Mouse (Mus musculus): Measurements from ENCODE around the gene Wdr83. TPM values are rescaled to one million over a fixed set of nuclear protein-coding genes. Genes with fewer than 3 reads are reported as not detected.
A peak's percentile ranks its signal among the peaks of the same experiment; 100 is the strongest.
"Not testable (repeated sequence)": the region's sequence is repeated elsewhere in the genome, so short reads cannot be mapped to it uniquely, and the experiment has no call there.

Gene Wdr83
- total RNA-seq (2021) = 10 to 100 TPM; 33.3 to 34.2 TPM

DNA sequence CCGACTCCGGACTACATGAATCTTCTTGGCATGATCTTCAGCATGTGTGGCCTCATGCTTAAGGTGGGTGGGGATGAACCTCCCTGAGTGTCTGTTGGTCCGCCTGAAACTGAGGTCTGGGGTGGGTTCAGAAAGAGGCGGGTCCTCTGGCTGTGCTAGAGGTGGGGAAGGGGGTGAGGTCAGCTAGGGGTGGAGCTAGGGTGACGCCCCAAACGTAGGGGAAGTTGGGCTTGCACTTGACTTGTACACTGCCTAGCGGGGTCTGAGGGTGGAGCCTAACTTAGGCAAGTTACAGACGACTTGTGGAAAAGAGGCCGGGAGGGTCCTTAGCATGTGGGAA lies at the start of gene Wdr83:
Wdr83 (minus strand) TSS at position 91 of the 340 bp plus-strand sequence.
- peak in 1 of 2 experiments; percentile 33 for DNase-seq
- intact Hi-C loops (cut with DNase I) = loop anchor here (10.0 kb wide), 2 partner anchors 214 to 324 kb away; partner anchors contain the start of genes Orc6 and Vps35

DNA sequence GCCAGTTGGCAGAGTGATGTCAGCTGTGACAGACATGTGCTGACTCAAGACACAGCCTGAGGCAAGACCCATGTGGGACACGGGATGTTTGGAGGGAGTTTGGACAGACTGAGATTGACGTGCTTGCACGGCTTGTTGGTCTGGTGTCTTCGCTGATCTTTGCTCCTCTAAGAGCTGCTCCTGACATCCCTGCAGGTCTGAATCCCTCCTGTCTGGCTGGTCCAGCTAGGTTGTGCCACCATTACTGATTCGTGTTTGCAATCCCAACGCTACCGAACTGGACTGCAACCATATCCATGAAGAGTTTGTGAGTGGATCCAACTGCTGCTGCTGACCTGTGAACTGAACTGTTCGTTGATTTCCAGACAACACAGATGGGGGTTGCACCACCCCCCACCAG lies 42.6 kb upstream of the Wdr83 start:
- intact Hi-C loops (cut with DNase I) = no loop called here
- no peak for DNase-seq

DNA sequence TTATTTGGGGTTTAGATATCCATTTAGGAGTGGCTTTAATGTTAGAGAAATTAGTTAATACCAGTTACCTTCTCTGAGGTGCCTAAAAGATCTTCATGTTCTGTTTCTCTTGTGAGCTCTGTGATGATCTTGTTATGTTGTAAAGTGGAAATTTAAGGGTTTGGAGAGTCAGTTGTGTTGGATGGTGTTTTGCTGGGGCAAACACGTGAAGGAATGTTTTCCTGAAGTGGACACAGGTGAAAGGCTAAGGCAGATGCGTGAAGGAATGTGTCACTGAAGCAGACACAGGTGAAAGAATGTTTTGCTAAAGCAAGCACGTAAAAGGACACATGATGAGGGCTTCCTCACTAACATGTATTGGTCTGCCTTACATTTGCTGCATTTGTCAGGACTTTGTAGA lies 41.9 kb upstream of the Wdr83 start, which contains the start of gene Zfp791:
Zfp791 (minus strand) TSS at position 101 of the 400 bp plus-strand sequence.
- intact Hi-C loops (cut with DNase I) = no loop called here
- DNase-seq = no peak

DNA sequence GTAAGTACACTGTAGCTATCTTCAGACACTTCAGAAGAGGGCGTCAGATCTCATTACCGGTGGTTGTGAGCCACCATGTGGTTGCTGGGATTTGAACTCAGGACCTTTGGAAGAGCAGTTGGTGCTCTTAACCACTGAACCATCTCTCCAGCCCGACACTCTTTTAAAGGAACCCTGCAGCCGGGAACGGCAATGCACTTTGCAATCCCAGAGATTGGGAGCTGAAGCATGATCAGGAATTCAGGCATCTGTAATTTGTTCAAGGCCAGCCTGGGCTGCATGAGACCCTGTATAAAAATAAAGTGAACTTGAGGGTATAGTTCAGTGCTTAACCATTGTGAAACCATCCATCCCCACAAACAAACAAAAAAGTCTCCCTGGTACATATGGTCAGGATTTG lies 39.1 kb upstream of the Wdr83 start:
- DNase-seq; intact Hi-C loops (cut with DNase I): not testable (repeated sequence)

DNA sequence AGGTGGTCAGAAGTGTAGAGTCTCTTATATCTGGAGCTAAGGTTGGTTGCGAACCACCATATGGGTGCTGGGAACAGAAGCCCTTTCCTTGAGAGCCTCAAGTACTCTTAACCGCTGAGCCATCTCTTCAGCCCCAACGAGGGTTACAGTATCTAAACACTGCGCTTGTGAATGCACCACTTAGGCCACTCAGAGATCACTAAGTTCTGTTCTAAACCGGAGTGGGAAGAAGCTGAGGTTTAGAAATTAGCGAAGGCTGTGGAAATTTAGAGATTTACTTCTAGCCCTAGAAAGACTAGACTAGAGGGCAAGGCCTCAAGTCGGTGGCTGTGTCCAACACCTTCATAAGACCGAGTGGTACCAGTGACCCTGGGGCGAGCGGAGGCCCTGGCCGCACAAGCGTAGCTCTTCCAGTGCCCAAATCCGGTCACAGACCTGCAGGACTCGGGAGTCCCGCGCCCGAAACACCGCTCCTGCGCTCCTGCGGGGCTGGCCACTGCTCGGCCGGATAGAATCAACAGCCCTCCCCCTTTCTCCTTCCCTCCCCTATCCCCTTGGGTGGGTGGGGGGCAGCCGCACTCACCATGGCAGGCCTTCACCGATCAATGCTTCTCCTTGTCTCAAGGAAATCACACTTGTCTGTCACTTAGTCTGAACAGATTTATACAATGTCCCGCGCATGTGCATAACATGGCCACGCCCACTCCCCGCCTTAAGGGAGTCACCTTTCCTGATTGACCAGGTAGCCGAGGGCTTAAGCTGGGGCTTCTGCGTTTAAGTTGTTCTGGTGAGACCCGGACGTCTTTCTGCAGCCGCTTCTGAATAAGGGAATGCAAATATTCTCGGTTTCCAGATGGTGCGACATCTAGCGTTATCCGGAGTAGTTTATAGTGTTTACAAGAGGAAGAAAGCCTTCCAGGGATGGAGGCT lies 38.2 kb upstream of the Wdr83 start:
- intact Hi-C loops (cut with DNase I) = loop anchor here (2.0 kb wide), 1 partner anchor 43 kb away; no protein-coding TSS in a partner anchor
- DNase-seq = peak; percentile 81 to 84

DNA sequence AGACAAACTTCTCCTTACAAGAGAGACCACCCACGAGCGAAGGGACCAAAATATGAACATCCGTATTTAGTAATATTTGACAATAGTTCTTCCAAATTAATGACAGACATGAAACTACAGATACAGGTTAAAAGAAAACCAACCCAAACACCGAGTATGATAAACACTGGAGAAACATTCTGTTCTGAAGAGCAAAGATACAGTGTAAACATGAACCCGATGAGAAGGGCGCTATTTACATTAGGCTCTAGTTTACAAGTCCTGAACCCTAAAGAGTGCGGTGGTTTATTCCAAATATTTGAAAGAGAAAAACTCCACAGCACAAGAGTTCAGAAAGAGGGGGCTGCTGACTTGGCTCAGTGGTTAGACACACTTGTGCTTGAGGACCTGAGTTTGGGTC lies 35.9 kb upstream of the Wdr83 start:
- intact Hi-C loops (cut with DNase I) = no loop called here
- DNase-seq = no peak

DNA sequence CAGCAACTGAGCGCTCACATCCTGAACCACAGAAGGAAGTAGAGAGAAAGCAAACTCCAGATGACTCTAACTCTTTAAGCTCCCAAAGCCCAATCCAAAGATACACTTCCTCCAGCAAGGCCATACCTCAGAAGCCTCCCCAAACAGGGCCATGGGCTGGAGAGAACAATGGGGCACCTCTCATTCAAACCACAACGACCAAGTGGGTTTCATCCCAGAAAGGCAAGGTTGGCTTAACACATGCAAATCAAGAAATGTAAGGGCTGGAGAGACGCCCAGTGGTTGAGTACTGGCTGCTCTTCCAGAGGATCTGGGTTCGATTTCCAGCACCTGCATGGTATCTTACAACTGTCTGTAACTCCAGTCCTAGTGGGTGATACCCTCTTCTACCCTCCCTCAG lies 34.4 kb upstream of the Wdr83 start:
- intact Hi-C loops (cut with DNase I) = no loop called here
- DNase-seq = no peak

DNA sequence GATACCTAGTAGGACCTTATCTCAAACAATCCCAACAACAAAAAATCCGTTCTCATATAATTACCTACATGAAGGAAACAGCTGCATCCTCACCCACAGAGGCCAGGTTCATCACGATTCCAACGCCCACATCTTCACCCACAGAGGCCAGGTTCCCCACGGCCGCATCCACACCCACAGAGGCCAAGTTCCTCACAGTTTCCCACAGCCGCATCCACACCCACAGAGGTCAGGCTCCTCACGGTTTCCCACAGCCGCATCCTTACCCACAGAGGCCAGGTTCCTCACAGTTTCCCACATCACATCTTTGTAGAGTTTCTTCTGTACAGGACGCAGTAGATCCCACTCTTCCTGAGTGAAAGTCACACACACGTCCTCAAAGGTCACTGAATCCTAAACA lies 32.1 kb upstream of the Wdr83 start:
- DNase-seq = no peak
- intact Hi-C loops (cut with DNase I) = no loop called here

DNA sequence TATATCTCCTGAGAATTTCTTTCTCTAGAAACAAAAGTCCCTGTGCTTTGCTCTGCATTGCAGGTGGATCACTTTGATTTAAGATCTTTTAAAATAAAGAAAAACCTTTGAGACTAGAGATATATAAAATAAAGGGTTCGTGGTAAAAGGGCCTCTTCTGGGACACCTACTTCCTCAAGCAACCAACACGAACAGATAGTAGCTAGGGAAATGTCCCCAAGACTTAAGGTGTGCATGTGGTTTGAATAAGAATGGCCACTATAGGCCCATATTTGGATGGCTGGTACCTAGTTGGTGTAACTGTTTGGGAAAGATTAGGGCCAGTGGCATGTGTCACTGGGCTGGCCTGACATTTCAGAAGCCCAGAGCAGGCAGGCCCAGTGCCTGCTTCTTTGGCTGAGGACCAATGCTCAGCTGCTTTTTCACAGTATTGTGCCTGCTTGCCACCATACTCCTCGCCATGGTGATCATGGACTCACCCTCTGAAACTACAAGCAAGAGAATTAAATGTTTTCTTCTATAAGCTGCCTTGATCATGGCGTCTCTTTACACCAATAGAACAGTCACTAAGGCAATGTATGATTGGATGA lies 19.1 kb upstream of the Wdr83 start:
- intact Hi-C loops (cut with DNase I) = no loop called here
- no peak for DNase-seq

DNA sequence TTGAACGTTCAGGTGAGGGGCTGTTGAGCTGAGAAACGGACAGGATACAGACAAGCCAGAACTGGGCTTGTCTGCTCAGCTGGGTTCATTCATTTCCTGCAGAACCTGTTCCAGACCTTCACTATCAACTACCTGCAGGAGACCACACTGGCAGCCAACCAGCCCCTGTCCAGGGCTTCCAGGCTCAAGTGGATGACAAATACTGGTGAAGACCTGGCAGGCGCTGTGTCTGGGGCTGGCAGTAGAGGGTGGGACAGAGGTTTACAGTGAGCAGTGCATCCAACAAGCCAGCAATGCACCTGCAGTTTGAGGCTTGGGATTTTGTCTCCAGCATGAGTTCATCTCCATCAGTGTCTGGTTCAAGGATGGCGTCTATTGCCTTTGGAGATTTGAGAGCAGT lies 15.7 kb upstream of the Wdr83 start:
- no peak for DNase-seq
- intact Hi-C loops (cut with DNase I) = no loop called here

DNA sequence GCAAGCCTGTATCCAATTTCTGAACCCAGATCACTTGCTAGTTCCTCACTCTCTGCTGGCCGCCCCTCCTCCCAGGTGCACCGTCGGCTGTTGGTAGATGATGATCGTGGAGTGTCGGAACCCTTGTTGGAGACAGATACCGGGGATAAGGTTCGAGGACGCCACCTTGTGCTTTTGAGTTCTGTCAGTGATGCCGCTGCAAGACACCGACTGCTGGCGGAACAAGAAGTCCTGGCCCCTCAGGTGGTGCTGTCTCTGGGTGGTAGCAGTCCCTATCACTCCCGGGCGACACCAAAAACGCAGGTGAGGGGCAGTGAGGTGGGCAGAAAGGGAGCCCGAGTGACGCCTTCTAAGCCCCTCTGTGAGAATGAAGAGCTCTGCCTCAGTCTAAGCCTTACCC lies 15.1 kb upstream of the Wdr83 start:
- no peak for DNase-seq
- intact Hi-C loops (cut with DNase I) = no loop called here

DNA sequence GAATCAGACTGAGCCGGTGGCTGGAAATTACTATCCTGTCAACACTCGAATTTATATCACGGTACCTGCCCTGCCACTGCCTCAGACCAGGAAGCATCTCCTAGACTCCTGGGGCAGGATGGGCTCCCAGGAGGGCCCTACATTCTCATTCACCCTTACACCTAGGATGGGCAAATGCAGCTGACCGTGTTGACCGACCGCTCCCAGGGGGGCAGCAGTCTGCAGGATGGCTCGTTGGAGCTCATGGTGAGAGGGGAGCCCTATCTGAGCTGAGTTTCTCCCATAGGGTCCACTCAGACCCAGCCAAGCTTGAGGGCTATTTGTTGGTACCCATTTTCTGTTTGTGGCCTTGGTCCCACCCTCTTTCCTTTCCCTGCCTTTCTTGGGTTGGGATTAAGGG lies 14.5 kb upstream of the Wdr83 start:
- intact Hi-C loops (cut with DNase I) = no loop called here
- DNase-seq = no peak

DNA sequence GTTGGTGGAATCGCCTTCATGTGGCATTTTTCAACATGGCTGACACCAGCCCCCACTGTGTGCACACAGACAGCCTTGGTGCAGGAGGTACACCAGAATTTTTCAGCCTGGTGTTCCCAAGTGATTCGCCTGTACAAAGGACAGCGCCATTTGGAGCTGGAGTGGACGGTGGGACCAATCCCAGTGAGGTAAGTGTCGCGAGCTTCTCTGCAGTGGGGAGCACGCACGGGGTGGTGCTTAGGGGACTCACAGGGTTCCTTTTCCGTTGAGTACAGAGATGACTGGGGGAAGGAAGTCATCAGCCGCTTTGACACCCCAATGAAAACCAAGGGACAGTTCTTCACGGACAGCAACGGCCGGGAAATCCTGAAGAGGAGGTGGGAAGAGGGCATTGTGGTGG lies 13.9 kb upstream of the Wdr83 start:
- intact Hi-C loops (cut with DNase I) = no loop called here
- no peak for DNase-seq

DNA sequence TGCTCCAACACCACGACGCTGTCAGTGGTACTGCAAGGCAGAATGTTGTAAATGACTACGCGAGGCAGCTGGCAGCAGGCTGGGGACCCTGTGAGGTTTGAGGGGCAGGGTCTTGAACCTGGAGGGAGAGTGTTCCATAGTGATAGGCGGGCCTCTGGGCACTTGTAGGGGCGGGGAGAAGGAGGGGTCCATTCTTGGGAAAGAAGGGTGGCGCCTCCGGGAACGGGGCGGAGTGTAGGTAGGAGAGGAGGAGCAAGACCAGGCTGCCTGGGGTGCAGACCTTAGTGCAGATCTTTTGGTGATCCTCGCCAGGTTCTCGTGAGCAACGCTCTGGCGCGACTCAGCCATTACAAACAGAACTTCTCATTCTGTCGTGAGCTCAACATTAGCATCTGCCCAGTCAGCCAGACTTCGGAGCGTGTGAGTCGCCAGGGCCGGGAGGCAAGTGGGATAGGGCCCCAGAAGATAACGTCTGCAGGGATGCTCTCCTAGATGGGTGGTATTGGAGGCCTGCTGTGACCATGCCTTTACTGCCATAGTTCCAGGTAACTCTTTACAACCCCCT lies 10.5 kb upstream of the Wdr83 start:
- intact Hi-C loops (cut with DNase I) = no loop called here
- no peak for DNase-seq

DNA sequence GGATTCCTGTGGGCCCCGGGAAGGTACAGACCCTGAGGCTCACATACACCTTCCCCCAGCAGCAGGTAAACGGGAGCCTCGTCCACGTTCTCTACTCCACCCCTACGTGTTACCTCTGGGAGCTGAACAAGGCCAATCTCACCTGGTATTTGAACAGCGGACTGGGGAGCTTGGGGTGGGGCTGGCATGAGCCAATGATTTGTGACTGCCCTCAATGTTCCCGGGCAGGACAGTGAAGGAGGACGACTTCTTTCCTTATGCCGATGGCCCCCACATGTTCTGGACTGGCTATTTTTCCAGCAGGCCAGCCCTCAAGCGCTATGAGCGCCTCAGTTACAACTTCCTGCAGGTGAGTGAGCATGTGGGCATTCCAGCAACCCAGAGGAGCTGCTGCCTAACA lies 9.8 kb upstream of the Wdr83 start:
- DNase-seq = no peak
- intact Hi-C loops (cut with DNase I) = no loop called here

DNA sequence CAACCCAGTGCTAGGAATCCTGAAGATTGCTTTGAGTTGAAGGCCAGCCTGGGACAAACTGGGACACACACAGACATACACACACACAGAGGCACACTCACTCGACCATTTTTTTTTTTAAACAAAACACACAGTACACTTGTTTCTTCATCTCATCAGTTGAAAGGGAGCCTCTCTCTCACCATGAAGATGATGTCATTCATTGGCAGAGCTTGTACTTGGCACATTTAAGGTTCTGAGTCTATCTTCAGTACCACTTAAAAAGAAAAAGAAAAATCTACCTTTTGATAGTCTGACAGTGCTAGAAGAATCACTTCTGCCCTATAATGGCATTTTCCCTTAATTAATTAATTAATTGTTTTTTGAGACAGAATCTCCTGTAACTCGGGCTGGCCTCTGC lies 7.7 kb upstream of the Wdr83 start:
- no peak for DNase-seq
- intact Hi-C loops (cut with DNase I) = loop anchor here (10.0 kb wide), 2 partner anchors 206 to 316 kb away; partner anchors contain the start of genes Orc6 and Vps35

DNA sequence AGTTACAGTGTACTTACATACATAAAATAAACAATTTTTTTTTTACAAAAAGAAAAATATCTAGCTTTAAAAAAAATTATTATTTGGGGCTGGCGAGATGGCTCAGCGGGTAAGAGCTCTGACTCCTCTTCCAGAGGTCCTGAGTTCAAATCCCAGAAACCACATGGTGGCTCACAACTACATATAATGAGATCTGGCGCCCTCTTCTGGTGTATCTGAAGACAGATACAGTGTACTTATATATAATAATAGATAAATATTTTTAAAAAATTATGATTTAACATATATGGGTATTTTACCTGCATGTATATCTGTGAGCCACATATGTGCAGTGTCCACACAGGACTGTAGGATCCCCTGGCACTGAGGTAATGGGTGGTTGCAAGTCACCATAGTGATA lies 5.1 kb upstream of the Wdr83 start:
- no peak for DNase-seq
- intact Hi-C loops (cut with DNase I) = loop anchor here (10.0 kb wide), 2 partner anchors 209 to 319 kb away; partner anchors contain the start of genes Orc6 and Vps35

DNA sequence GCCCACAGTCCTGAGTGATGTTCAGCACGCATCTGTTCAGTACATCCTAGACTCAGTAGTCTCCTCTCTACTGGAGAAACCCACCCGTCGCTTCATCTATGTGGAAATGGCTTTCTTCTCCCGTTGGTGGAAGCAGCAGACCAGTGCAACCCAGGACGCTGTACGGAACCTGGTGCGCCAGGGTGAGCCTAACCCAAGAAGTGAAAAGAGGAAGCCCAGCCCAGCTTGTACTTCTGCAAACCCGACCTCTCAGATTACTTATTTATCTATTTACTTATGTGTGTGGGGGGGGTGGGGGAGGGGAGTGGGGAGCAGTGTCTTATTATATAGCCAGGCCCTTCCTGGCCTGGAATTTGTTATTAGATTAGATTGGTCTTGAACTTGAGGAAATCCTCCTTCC lies 3.5 kb upstream of the Wdr83 start:
- DNase-seq = no peak
- intact Hi-C loops (cut with DNase I) = loop anchor here (10.0 kb wide), 2 partner anchors 210 to 320 kb away; partner anchors contain the start of genes Orc6 and Vps35

DNA sequence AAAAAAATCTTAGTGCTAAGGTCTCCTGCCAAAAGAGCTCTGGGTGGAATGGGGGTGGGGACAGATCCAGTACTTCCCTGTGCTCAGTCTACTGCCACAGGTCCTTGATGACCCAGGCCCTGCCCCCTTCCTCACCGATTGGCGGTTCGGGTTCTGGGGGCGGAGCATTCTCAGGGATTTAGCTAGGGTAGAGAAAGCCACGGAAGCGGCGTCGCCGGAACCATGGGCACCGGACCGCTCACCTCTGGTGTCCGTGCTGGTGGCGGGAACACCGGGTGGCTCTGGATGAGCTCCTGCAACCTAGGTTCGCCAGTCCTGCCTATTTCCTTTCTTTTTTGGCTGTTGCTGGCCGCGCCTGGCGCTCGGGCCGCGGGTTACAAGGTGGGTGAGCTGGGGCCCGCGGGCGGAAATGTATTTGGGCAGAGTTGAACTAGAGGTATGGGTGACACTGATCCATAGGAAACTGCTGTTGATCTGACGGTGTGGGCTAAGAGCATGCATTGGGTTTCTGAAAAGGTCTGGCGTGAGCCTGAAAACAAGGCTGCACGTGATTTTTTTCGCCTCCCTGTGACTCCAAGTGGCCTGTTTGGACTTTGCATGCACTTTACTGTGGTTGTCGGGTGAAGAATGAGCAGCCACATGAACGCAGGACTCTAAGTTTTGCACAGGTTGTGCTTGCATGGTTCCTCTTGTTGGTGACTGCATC lies 2.2 kb upstream of the Wdr83 start, which contains the start of gene Man2b1:
Man2b1 (plus strand) TSS at position 163 of the 706 bp plus-strand sequence.
- peak; percentile 85 to 86 for DNase-seq
- intact Hi-C loops (cut with DNase I) = loop anchor here (10.0 kb wide), 2 partner anchors 212 to 322 kb away; partner anchors contain the start of genes Orc6 and Vps35

DNA sequence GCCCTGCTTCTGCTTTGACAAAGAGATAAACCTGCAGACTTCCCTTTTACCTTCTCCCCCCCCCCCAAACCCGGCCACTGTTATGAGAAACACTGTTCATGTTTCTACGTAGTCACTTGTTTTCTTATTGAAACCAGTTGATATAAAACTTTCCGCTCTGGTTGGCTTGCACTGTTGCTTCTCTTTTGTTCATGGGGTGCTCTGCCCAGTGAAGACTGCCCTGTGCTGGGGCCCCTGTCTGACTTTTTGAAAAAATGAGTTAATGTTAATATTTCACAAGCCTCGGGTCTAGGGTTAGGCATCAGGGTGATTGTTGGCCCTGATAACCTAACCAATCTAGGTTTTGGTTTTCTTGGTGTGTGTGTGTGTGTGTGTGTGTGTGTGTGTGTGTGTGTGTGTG lies 1.1 kb upstream of the Wdr83 start:
- not testable (repeated sequence) for DNase-seq
- intact Hi-C loops (cut with DNase I) = loop anchor here (10.0 kb wide), 2 partner anchors 213 to 323 kb away; partner anchors contain the start of genes Orc6 and Vps35
